In the genomic region with DNA sequence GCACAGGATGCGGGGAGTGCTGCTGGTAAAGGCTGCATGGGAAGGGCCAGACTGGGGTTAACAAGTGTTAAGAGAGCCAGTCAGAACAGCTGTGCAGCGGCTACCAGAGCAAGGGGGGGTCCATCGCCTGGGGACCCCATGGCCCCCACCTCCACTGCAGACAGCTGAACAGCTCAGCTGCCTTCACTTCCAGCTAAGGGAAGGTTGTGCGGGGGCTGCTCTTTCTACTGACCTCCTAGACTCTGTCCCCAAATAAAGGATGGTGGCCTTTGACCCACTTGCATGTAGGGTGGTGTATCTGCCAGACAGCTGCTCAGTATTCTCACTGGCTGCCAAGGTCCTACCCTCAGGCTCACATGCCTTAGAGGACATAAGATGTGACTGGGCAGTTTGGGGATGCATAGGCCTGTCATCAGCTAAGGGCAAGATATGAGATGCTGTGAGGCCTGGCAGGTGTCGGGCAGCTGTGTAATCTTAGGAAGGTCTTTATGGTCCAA, we compare ENCODE assay signal across 12 mouse cellular contexts. TPM values are rescaled to one million over a fixed set of nuclear protein-coding genes. Genes with fewer than 3 reads are reported as not detected.
DNase-seq lines count a peak whose midpoint lies in the region; ATAC-seq and TF ChIP-seq lines count a peak whose summit lies in the region.
"Had no signal": no experiment of that assay in that cellular context is flagged by ENCODE, and none has a peak within 500 bp of the region (broad histone marks: within the 10 kb centered on the region; RNA-seq: fewer than 3 reads in every experiment).

No protein-coding gene starts in this region.

- 58% methylated on average over 5 of the region's 5 CpGs for WGBS in embryonic facial prominence, embryonic 15.5 days

- intact Hi-C loops in heart, postnatal 14 days (cut with DNase I), result loop anchor here (5.0 kb wide), 1 partner anchor 35 kb away; no protein-coding TSS in a partner anchor

- H3K4me3 ChIP-seq in C2C12 (ENCODE audit: insufficient read depth, poor library complexity, severe bottlenecking), result no peak overlapping the region
- no peak overlapping the region for H3K4me3 ChIP-seq in embryonic facial prominence, embryonic 15.5 days (replicated peaks)

- H3K79me3 ChIP-seq in C2C12 (ENCODE audit: low read depth), result peaks cover 52% of the 10 kb centered on the region

- TF ChIP-seq CTCF in C2C12 (IDR thresholded peaks at IDR 0.05; ENCODE audit: control insufficient read depth, insufficient read depth, insufficient read length), result no peak

- H3K4me1 ChIP-seq in embryonic facial prominence, embryonic 15.5 days, result peaks cover 25% of the 10 kb centered on the region

- H3K27me3 ChIP-seq in C2C12 (ENCODE audit: control insufficient read depth, insufficient read depth, insufficient read length), result no peaks in the 10 kb centered on the region
- no peaks in the 10 kb centered on the region for H3K27me3 ChIP-seq in embryonic facial prominence, embryonic 15.5 days

- H3K9me3 ChIP-seq in embryonic facial prominence, embryonic 15.5 days (replicated peaks), result no peaks in the 10 kb centered on the region

- H3K79me2 ChIP-seq in C2C12 (ENCODE audit: control insufficient read depth, insufficient read depth), result peaks cover 92% of the 10 kb centered on the region

- peak; percentile 98 for DNase-seq in heart, adult 11 months
- DNase-seq in heart, postnatal 14 days, result no peak
- DNase-seq in kidney, postnatal 10 days, result peak; percentile 57
- no peak for DNase-seq in urinary bladder, adult 18-20 months (ENCODE audit: low spot score in 2 of 2)
- no peak for DNase-seq in left cerebral cortex, adult 8-10 months (ENCODE audit: low spot score in 2 of 2)
- DNase-seq in cerebellum, adult 18-20 months, result no peak
- DNase-seq: adrenal gland, postnatal 25 days; cerebellum, adult 8-10 months had no signal

- ATAC-seq in embryonic facial prominence, embryonic 15.5 days (ENCODE audit: insufficient number of reproducible peaks, low FRiP score, low TSS enrichment, low read depth), result no peak
- ATAC-seq: intestine, postnatal 0 days had no signal

- 0 out of 2 replicates have a peak overlapping the region, but pooled peaks have one; percentile 2 for H3K27ac ChIP-seq in embryonic facial prominence, embryonic 15.5 days (replicated peaks)
- H3K27ac ChIP-seq: macrophage had no signal

- H3K9ac ChIP-seq in embryonic facial prominence, embryonic 15.5 days, result no peak overlapping the region

- H3K36me3 ChIP-seq in C2C12 (ENCODE audit: control insufficient read depth, insufficient read depth), result peaks cover 20% of the 10 kb centered on the region
- H3K36me3 ChIP-seq in embryonic facial prominence, embryonic 15.5 days, result peaks cover 10% of the 10 kb centered on the region; the same call in 1 of the 2 replicates

- no peak overlapping the region for H3ac ChIP-seq in C2C12 (ENCODE audit: control insufficient read depth, insufficient read length, low read depth)

- H3K4me2 ChIP-seq in embryonic facial prominence, embryonic 15.5 days (replicated peaks), result no peak overlapping the region

TF ChIP-seq in C2C12, 6 proteins besides CTCF, POLR2A, EP300 and RAD21:
- TF ChIP-seq FOSL1 (IDR thresholded peaks at IDR 0.05; ENCODE audit: insufficient read depth, low read length, poor library complexity, severe bottlenecking), result no peak
- TF ChIP-seq MYOD1 (IDR thresholded peaks at IDR 0.05; ENCODE audit: control insufficient read depth, insufficient read length, low read depth), result peak; percentile 74

RNA-seq across cellular contexts. Expression of gene Klhl26, which starts 9.5 kb away (rescaled TPM):
- total RNA-seq in heart, postnatal 14 days (2021), result 1 to 10 TPM; 5.5 to 6.9 TPM
- 34.4 TPM for polyA plus RNA-seq in C2C12 (2012; fragmentation: generic; extraction: Trizol)
- polyA plus RNA-seq in embryonic facial prominence, embryonic 15.5 days (2015; fragmentation: Nextera tagmentation; extraction: Ambion mirVana), result 27.6 and 28.1 TPM in 2 replicates
- total RNA-seq in left cerebral cortex, adult 8-10 months (2022), result 10 to 100 TPM; 39.1 to 42.8 (median 40.4) TPM

RNA-seq across cellular contexts. Expression of gene Tmem59l, which starts 19.9 kb away (rescaled TPM):
- total RNA-seq in heart, postnatal 14 days (2021), result not detected
- 0.36 TPM for polyA plus RNA-seq in C2C12 (2012; fragmentation: generic; extraction: Trizol)
- 16.5 and 18.7 TPM in 2 replicates for polyA plus RNA-seq in embryonic facial prominence, embryonic 15.5 days (2015; fragmentation: Nextera tagmentation; extraction: Ambion mirVana)
- total RNA-seq in left cerebral cortex, adult 8-10 months (2022), result 100 to 1,000 TPM; 271 to 280 (median 273) TPM
- polyA plus RNA-seq: macrophage had no signal

RNA-seq across cellular contexts. Expression of gene Crlf1, which starts 25.7 kb away (rescaled TPM):
- total RNA-seq in heart, postnatal 14 days (2021), result under 1 TPM; 0.22 to 0.29 TPM
- polyA plus RNA-seq in C2C12 (2012; fragmentation: generic; extraction: Trizol), result 294 TPM
- 151 and 159 TPM in 2 replicates for polyA plus RNA-seq in embryonic facial prominence, embryonic 15.5 days (2015; fragmentation: Nextera tagmentation; extraction: Ambion mirVana)
- total RNA-seq in left cerebral cortex, adult 8-10 months (2022), result 1 to 10 TPM in 2 of 4 experiments, under 1 TPM in 2; 0.94 to 1.6 (median 1.2) TPM
- polyA plus RNA-seq: macrophage had no signal

RNA-seq across cellular contexts. Expression of gene Crtc1, which starts 27.9 kb away (rescaled TPM):
- 1 to 10 TPM; 7.7 to 9.5 TPM for total RNA-seq in heart, postnatal 14 days (2021)
- polyA plus RNA-seq in C2C12 (2012; fragmentation: generic; extraction: Trizol), result 11.7 TPM
- polyA plus RNA-seq in embryonic facial prominence, embryonic 15.5 days (2015; fragmentation: Nextera tagmentation; extraction: Ambion mirVana), result 24.0 and 24.4 TPM in 2 replicates
- total RNA-seq in left cerebral cortex, adult 8-10 months (2022), result 100 to 1,000 TPM; 134 to 175 (median 147) TPM

RNA-seq across cellular contexts. Expression of gene Rex1bd, which starts 39.3 kb away (rescaled TPM):
- 100 to 1,000 TPM; 105 TPM for total RNA-seq in heart, postnatal 14 days (2021)
- 199 TPM for polyA plus RNA-seq in C2C12 (2012; fragmentation: generic; extraction: Trizol)
- polyA plus RNA-seq in embryonic facial prominence, embryonic 15.5 days (2015; fragmentation: Nextera tagmentation; extraction: Ambion mirVana), result 155 and 174 TPM in 2 replicates
- 100 to 1,000 TPM; 103 to 117 (median 109) TPM for total RNA-seq in left cerebral cortex, adult 8-10 months (2022)

Comparison
In these comparisons a context has a peak if more than half of its experiments do, and no peak if none do; other contexts are left out.
1. DNase-seq: peak in heart, adult 11 months (single experiment) and kidney, postnatal 10 days (single experiment); none in heart, postnatal 14 days (0 of 2), urinary bladder, adult 18-20 months (0 of 2), left cerebral cortex, adult 8-10 months (0 of 2) and cerebellum, adult 18-20 months (0 of 2).
2. RNA of gene Klhl26, which starts 9.5 kb away (total RNA-seq): 39.1 to 42.8 TPM in left cerebral cortex, adult 8-10 months; 5.5 to 6.9 TPM in heart, postnatal 14 days; every median in the first group is over 4 times any median in the second.
3. RNA of gene Tmem59l, which starts 19.9 kb away (total RNA-seq): 271 to 280 TPM in left cerebral cortex, adult 8-10 months; not detected in heart, postnatal 14 days; every median in the first group is over 100 times any median in the second.